Comparison of ENCODE assay signal across 19 mouse cellular contexts in genomic region chr5:57819788-57820187, GRCm38 (mm10).
"Had no signal": no experiment of that assay in that cellular context is flagged by ENCODE, and none has a peak within 500 bp of the region (broad histone marks: within the 10 kb centered on the region; RNA-seq: fewer than 3 reads in every experiment).

No protein-coding gene starts in this region.

- H3K4me1 ChIP-seq: midbrain, embryonic 10.5 days; midbrain, embryonic 12.5 days; neural tube, embryonic 12.5 days had no signal

- H3K4me3 ChIP-seq: midbrain, embryonic 10.5 days; midbrain, embryonic 12.5 days; myocyte; neural tube, embryonic 12.5 days; neural tube, embryonic 15.5 days had no signal

- H3K9me3 ChIP-seq: midbrain, embryonic 10.5 days; midbrain, embryonic 12.5 days; neural tube, embryonic 12.5 days; neural tube, embryonic 15.5 days had no signal

- H3K27ac ChIP-seq: midbrain, embryonic 10.5 days; midbrain, embryonic 12.5 days; neural tube, embryonic 12.5 days; neural tube, embryonic 15.5 days had no signal

- H3K27me3 ChIP-seq: midbrain, embryonic 12.5 days; neural tube, embryonic 12.5 days; neural tube, embryonic 15.5 days had no signal

- H3K36me3 ChIP-seq: midbrain, embryonic 10.5 days; midbrain, embryonic 12.5 days; neural tube, embryonic 12.5 days; neural tube, embryonic 15.5 days had no signal

- H3K9ac ChIP-seq: lung, embryonic 14.5 days; midbrain, embryonic 12.5 days; neural tube, embryonic 12.5 days; neural tube, embryonic 15.5 days had no signal

- ATAC-seq: midbrain, embryonic 16.5 days had no signal

- DNase-seq: lung, adult 18-20 months; lung, embryonic 14.5 days; lung, postnatal 10 days; lung, postnatal 4 days; midbrain, embryonic 14.5 days; retina, postnatal 1 day; right cerebral cortex, adult 18-20 months; right cerebral cortex, postnatal 25 days; right cerebral cortex, postnatal 4 days; spleen, adult 18-20 months; thymus, adult 18-20 months; thymus, postnatal 14 days; thymus, postnatal 36 days had no signal

- H3K4me2 ChIP-seq: lung, embryonic 14.5 days; midbrain, embryonic 12.5 days; neural tube, embryonic 12.5 days; neural tube, embryonic 15.5 days had no signal
